Mouse (Mus musculus) olfactory bulb, adult 2 months (tissue): ENCODE data around the gene Nlrx1. TPM values are rescaled to one million over a fixed set of nuclear protein-coding genes. Genes with fewer than 3 reads are reported as not detected.
A peak's percentile ranks its signal among the peaks of the same experiment; 100 is the strongest.

Experiments
- H3K27ac ChIP-seq: fragments of 200-500 bp; 2 replicates; pipeline ENCODE4 v1.5.1; 2012; ENCODE audit warnings: low read depth, low read length; ENCODE audit not compliant: insufficient read depth
- H3K4me1 ChIP-seq: fragments of 200-500 bp; 2 replicates; pipeline ENCODE4 v1.6.1; 2012; ENCODE audit warnings: low read length; ENCODE audit not compliant: control insufficient read depth, insufficient read depth
- H3K4me3 ChIP-seq: fragments of 200-500 bp; 2 replicates; pipeline ENCODE4 v1.5.1; 2012; ENCODE audit warnings: mild to moderate bottlenecking, low read depth, low read length, moderate library complexity; ENCODE audit not compliant: insufficient read depth
- CTCF ChIP-seq: fragments of 200-500 bp; IDR thresholded peaks from 2 replicates; pipeline ENCODE4 v1.5.1; 2012; ENCODE audit warnings: low read depth, mild to moderate bottlenecking, low read length, moderate library complexity; ENCODE audit not compliant: insufficient read depth
- POLR2A ChIP-seq: fragments of 200-500 bp; IDR thresholded peaks from 2 replicates; pipeline ENCODE4 v1.6.1; 2012; ENCODE audit warnings: mild to moderate bottlenecking, low read depth, low read length, moderate library complexity; ENCODE audit not compliant: insufficient read depth
- WGBS: fragments of 180-500 bp; shearing (Covaris S2); methylation state at CpG from one replicate; pipeline ENCODE4 v1.1.7; 2018; 5-methylcytosine and 5-hydroxymethylcytosine counted together
- polyA plus RNA-seq: library from polyadenylated mRNA; stranded (reverse); fragments of >200 nt; gene quantifications from 2 replicates; pipeline ENCODE4 v1.2.4, GENCODE M21; 2012; ENCODE audit warnings: low replicate concordance; ENCODE audit not compliant: missing spikeins, insufficient read depth, insufficient read length

The Nlrx1 gene
- polyA plus RNA-seq, 1 experiment, result not detected

GRCm38 (mm10) chr9:44269973-44270372 lies 1.6 kb upstream of the Nlrx1 start:
- TF ChIP-seq CTCF (no peak), POLR2A (no peak)
- Histone ChIP-seq H3K4me3 (no peak overlapping the region), H3K4me1 (peaks cover 17% of the 10 kb centered on the region), H3K27ac (no peak overlapping the region)
- 88% methylated on average over 4 of the region's 4 CpGs for WGBS

GRCm38 (mm10) chr9:44269077-44269476 lies 678 bp upstream of the Nlrx1 start:
- 87% methylated on average over 3 of the region's 3 CpGs for WGBS
- Histone ChIP-seq H3K27ac (no peak overlapping the region), H3K4me3 (no peak overlapping the region), H3K4me1 (peaks cover 24% of the 10 kb centered on the region)
- no peak for TF ChIP-seq CTCF
- no peak for TF ChIP-seq POLR2A

- Histone ChIP-seq H3K4me3 (peak overlapping the region; percentile 50), H3K4me1 (peaks cover 24% of the 10 kb centered on the region), H3K27ac (peak overlapping the region; percentile 34)
- 4% methylated on average over 28 of the region's 28 CpGs for WGBS
- peak; percentile 36; the same call in 1 of the 2 replicates for TF ChIP-seq POLR2A
- peak; percentile 65; the same call in 1 of the 2 replicates for TF ChIP-seq CTCF
Observed at GRCm38 (mm10) chr9:44268027-44268360, 405 bp downstream of the Nlrx1 start.

GRCm38 (mm10) chr9:44267319-44268026 lies 926 bp downstream of the Nlrx1 start:
- H3K27ac ChIP-seq, result peak overlapping the region; percentile 34
- WGBS, result 13% methylated on average over 23 of the region's 23 CpGs
- TF ChIP-seq POLR2A (no peak), CTCF (no peak)
- H3K4me1 ChIP-seq, result peaks cover 24% of the 10 kb centered on the region
- H3K4me3 ChIP-seq, result peak overlapping the region; percentile 50

GRCm38 (mm10) chr9:44266478-44267226 lies 1.7 kb downstream of the Nlrx1 start:
- TF ChIP-seq CTCF, result no peak
- TF ChIP-seq POLR2A, result no peak
- Histone ChIP-seq H3K27ac (peak overlapping the region; percentile 34; the same call in 1 of the 2 replicates), H3K4me1 (peaks cover 24% of the 10 kb centered on the region), H3K4me3 (no peak overlapping the region)
- WGBS, result 31% methylated on average over 8 of the region's 8 CpGs

GRCm38 (mm10) chr9:44261388-44261787 lies 7.0 kb downstream of the Nlrx1 start:
- Histone ChIP-seq H3K4me3 (no peak overlapping the region), H3K4me1 (peaks cover 13% of the 10 kb centered on the region), H3K27ac (no peak overlapping the region)
- 87% methylated on average over 14 of the region's 14 CpGs for WGBS
- TF ChIP-seq CTCF, result no peak
- no peak for TF ChIP-seq POLR2A

- no peak overlapping the region for H3K27ac ChIP-seq
- no peak for TF ChIP-seq CTCF
- TF ChIP-seq POLR2A, result no peak
- H3K4me3 ChIP-seq, result no peak overlapping the region
- peaks cover 21% of the 10 kb centered on the region for H3K4me1 ChIP-seq
- WGBS, result 65% methylated on average over 10 of the region's 10 CpGs
Observed at GRCm38 (mm10) chr9:44259014-44259413, 9.4 kb downstream of the Nlrx1 start.

- TF ChIP-seq CTCF (no peak), POLR2A (no peak)
- H3K27ac ChIP-seq, result no peak overlapping the region
- no peak overlapping the region for H3K4me3 ChIP-seq
- H3K4me1 ChIP-seq, result peaks cover 35% of the 10 kb centered on the region
- 77% methylated on average over 8 of the region's 8 CpGs for WGBS
Observed at GRCm38 (mm10) chr9:44256213-44256612, 12.2 kb downstream of the Nlrx1 start.

- peak overlapping the region; percentile 73 for H3K27ac ChIP-seq
- H3K4me1 ChIP-seq, result peaks cover 44% of the 10 kb centered on the region
- no peak for TF ChIP-seq POLR2A
- TF ChIP-seq CTCF, result no peak
- no peak overlapping the region for H3K4me3 ChIP-seq
- WGBS, result 31% methylated on average over 6 of the region's 6 CpGs
Observed at GRCm38 (mm10) chr9:44255136-44255521, 13.3 kb downstream of the Nlrx1 start.
